Mouse (Mus musculus): ENCODE results near the gene C130026I21Rik. TPM values are rescaled to one million over a fixed set of nuclear protein-coding genes. Genes with fewer than 3 reads are reported as not detected.
"Not testable (repeated sequence)": the region's sequence is repeated elsewhere in the genome, so short reads cannot be mapped to it uniquely, and the experiment has no call there.

C130026I21Rik gene
- total RNA-seq, 2 experiments from 2014 or later = 0.34 to 0.54 TPM

- not testable (repeated sequence) for DNase-seq (ENCODE audit: low spot score in 2 of 2)
Observed at GRCm38 (mm10) chr1:85035801-85036200, 234.6 kb downstream of the C130026I21Rik start.

- DNase-seq (ENCODE audit: low spot score in 2 of 2) = not testable (repeated sequence)
Observed at GRCm38 (mm10) chr1:85034394-85034793, 236.0 kb downstream of the C130026I21Rik start.

GRCm38 (mm10) chr1:85033616-85034015, 236.8 kb downstream of the C130026I21Rik start:
- not testable (repeated sequence) for DNase-seq (ENCODE audit: low spot score in 2 of 2)

GRCm38 (mm10) chr1:85030211-85030610, 240.2 kb downstream of the C130026I21Rik start:
- not testable (repeated sequence) for DNase-seq (ENCODE audit: low spot score in 2 of 2)

- not testable (repeated sequence) for DNase-seq (ENCODE audit: low spot score in 2 of 2)
Observed at GRCm38 (mm10) chr1:85011933-85012332, 258.4 kb downstream of the C130026I21Rik start.

GRCm38 (mm10) chr1:85010947-85011346, 259.4 kb downstream of the C130026I21Rik start:
- DNase-seq (ENCODE audit: low spot score in 2 of 2) = not testable (repeated sequence)

- DNase-seq (ENCODE audit: low spot score in 2 of 2) = not testable (repeated sequence)
Observed at GRCm38 (mm10) chr1:85007737-85008136, 262.6 kb downstream of the C130026I21Rik start.

GRCm38 (mm10) chr1:84999241-84999640, 271.1 kb downstream of the C130026I21Rik start:
- not testable (repeated sequence) for DNase-seq (ENCODE audit: low spot score in 2 of 2)

GRCm38 (mm10) chr1:84996305-84996704, 274.1 kb downstream of the C130026I21Rik start:
- DNase-seq (ENCODE audit: low spot score in 2 of 2) = not testable (repeated sequence)

- DNase-seq (ENCODE audit: low spot score in 2 of 2) = not testable (repeated sequence)
Observed at GRCm38 (mm10) chr1:84994461-84994860, 275.9 kb downstream of the C130026I21Rik start.

GRCm38 (mm10) chr1:84993688-84994319, 276.6 kb downstream of the C130026I21Rik start:
- DNase-seq (ENCODE audit: low spot score in 2 of 2) = not testable (repeated sequence)

- not testable (repeated sequence) for DNase-seq (ENCODE audit: low spot score in 2 of 2)
Observed at GRCm38 (mm10) chr1:84993235-84993634, 277.1 kb downstream of the C130026I21Rik start.

- DNase-seq (ENCODE audit: low spot score in 2 of 2) = not testable (repeated sequence)
Observed at GRCm38 (mm10) chr1:84992827-84993226, 277.5 kb downstream of the C130026I21Rik start.

- not testable (repeated sequence) for DNase-seq (ENCODE audit: low spot score in 2 of 2)
Observed at GRCm38 (mm10) chr1:84989044-84989443, 281.3 kb downstream of the C130026I21Rik start.

- DNase-seq (ENCODE audit: low spot score in 2 of 2) = not testable (repeated sequence)
Observed at GRCm38 (mm10) chr1:84987729-84988128, 282.6 kb downstream of the C130026I21Rik start.

GRCm38 (mm10) chr1:84961779-84962178, 308.6 kb downstream of the C130026I21Rik start:
- not testable (repeated sequence) for DNase-seq (ENCODE audit: low spot score in 2 of 2)

- DNase-seq (ENCODE audit: low spot score in 2 of 2) = peak in 1 of 2 experiments; percentile 3
Observed at GRCm38 (mm10) chr1:84957713-84958112, 312.7 kb downstream of the C130026I21Rik start.

GRCm38 (mm10) chr1:84956771-84957170, 313.6 kb downstream of the C130026I21Rik start:
- peak in 1 of 2 experiments; percentile 6 for DNase-seq (ENCODE audit: low spot score in 2 of 2)

GRCm38 (mm10) chr1:84952456-84953181, 317.7 kb downstream of the C130026I21Rik start:
- DNase-seq (ENCODE audit: low spot score in 2 of 2) = no peak

- DNase-seq (ENCODE audit: low spot score in 2 of 2) = no peak
Observed at GRCm38 (mm10) chr1:84951566-84951965, 318.8 kb downstream of the C130026I21Rik start.

- no peak for DNase-seq (ENCODE audit: low spot score in 2 of 2)
Observed at GRCm38 (mm10) chr1:84947390-84947789, 323.0 kb downstream of the C130026I21Rik start.

- no peak for DNase-seq (ENCODE audit: low spot score in 2 of 2)
Observed at GRCm38 (mm10) chr1:84945950-84946349, 324.4 kb downstream of the C130026I21Rik start.
